Mouse (Mus musculus) hindbrain, embryonic 11.5 days (tissue): ENCODE data around the gene Olfr1491. TPM values are rescaled to one million over a fixed set of nuclear protein-coding genes. Genes with fewer than 3 reads are reported as not detected.

Experiments used
- ATAC-seq: fragments of 200-750 bp; cut with Nextera tagmentation; 2 replicates; pipeline ENCODE4 v1.8.0; 2017; ENCODE audit warnings: mild to moderate bottlenecking, moderate TSS enrichment, moderate library complexity; ENCODE audit not compliant: low FRiP score
- DNase-seq: peaks from one replicate; pipeline ENCODE4 v3.0.0-alpha.2; 2015; ENCODE audit warnings: low spot score
- H3K27ac ChIP-seq: fragments of 300-500 bp; sonication (generic); 2 replicates; pipeline ENCODE4 v1.5.1; 2014; ENCODE audit warnings: mild to moderate bottlenecking, low read depth, low read length
- H3K27me3 ChIP-seq: fragments of 300-500 bp; sonication (generic); 2 replicates; pipeline ENCODE4 v1.6.1; 2014; ENCODE audit warnings: mild to moderate bottlenecking, low read length, moderate library complexity, mixed read lengths; ENCODE audit not compliant: control insufficient read depth, insufficient read depth
- H3K36me3 ChIP-seq: fragments of 300-500 bp; sonication (generic); 2 replicates; pipeline ENCODE4 v1.6.1; 2014; ENCODE audit warnings: mild to moderate bottlenecking, low read length, moderate library complexity, mixed read lengths; ENCODE audit not compliant: control insufficient read depth, insufficient read depth
- H3K4me1 ChIP-seq: fragments of 300-500 bp; sonication (generic); replicated peaks from 2 replicates; pipeline ENCODE4 v1.6.1; 2014; ENCODE audit warnings: low read length, mixed read lengths; ENCODE audit not compliant: control insufficient read depth, insufficient read depth
- H3K4me2 ChIP-seq: fragments of 300-500 bp; sonication (generic); replicated peaks from 2 replicates; pipeline ENCODE4 v1.6.1; 2014; ENCODE audit warnings: mild to moderate bottlenecking, low read depth, low read length
- H3K4me3 ChIP-seq: fragments of 300-500 bp; sonication (generic); 2 replicates; pipeline ENCODE4 v1.5.1; 2014; ENCODE audit warnings: low read depth, low read length
- H3K9ac ChIP-seq: fragments of 300-500 bp; sonication (generic); 2 replicates; pipeline ENCODE4 v1.6.1; 2014; ENCODE audit warnings: low read depth, low read length
- H3K9me3 ChIP-seq: fragments of 300-500 bp; sonication (generic); 2 replicates; pipeline ENCODE4 v1.6.1; 2016; ENCODE audit warnings: low read length; ENCODE audit not compliant: control insufficient read depth
- WGBS: fragments of 180-500 bp; shearing (Covaris S2); extraction: QIAGEN DNeasy Blood & Tissue Kit; methylation state at CpG from one replicate; pipeline ENCODE4 v1.1.7; 2014; 5-methylcytosine and 5-hydroxymethylcytosine counted together
- polyA plus RNA-seq: library from polyadenylated mRNA; unstranded; fragments of >200 nt; fragmentation: Nextera tagmentation; extraction: Ambion mirVana; gene quantifications from 2 replicates; pipeline ENCODE4 v1.2.1, GENCODE M21; 2014

The Olfr1491 gene
- not detected in 2 replicates for polyA plus RNA-seq

DNA sequence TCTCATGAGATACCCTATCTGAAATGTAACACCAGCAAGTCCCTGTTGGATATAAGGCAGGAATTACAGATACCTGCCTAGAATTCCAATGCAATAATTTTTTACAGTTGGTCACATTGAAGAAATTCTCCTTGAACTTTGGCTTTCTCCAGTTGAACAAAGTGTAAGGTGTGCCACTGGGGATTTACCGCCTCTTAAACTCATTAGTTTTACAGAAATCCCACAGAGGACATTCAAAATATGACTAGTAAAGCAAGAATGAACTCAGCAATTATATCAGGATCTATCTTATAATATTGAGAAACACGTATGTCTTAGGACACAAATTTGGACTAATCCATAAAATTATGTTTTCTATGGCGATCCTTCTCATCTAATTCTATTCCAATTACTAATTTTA is at the start of gene Olfr1491:
Olfr1491 (plus strand) TSS at position 301 of the 400 bp plus-strand sequence.
- Histone ChIP-seq H3K4me2 (no peak within 1 kb of the TSS), H3K27me3 (no peaks in the 10 kb centered on the region), H3K4me3 (no peak within 1 kb of the TSS), H3K27ac (no peak within 1 kb of the TSS), H3K9ac (no peak within 1 kb of the TSS), H3K4me1 (no peaks in the 10 kb centered on the region), H3K9me3 (no peaks in the 10 kb centered on the region), H3K36me3 (no peaks in the 10 kb centered on the region)
- ATAC-seq, result no peak
- 77% methylated on average over 3 of the region's 3 CpGs for WGBS
- no peak for DNase-seq

DNA sequence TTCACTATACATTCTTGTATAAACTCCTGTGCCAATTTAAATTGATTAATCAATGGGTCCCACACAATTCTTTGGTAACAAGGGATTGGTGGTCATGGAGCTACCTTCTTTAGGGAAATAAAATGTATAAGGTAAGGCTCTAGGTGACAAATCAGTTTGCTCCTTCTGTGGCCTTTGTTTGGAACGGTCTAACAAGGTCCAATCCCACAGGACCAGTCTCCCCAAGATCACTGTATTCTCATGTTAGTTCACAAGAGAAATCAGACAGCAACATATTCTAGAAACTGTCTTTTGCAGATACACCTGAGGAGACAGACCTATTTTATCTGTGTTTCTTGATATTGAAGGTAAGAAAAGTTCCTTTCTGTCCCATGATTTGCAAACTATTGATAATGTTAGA is 46.3 kb upstream of the Olfr1491 start, which contains the start of gene Olfr1490:
Olfr1490 (plus strand) TSS at position 301 of the 400 bp plus-strand sequence.
- Histone ChIP-seq H3K27ac (no peak within 1 kb of the TSS), H3K36me3 (no peaks in the 10 kb centered on the region), H3K9ac (no peak within 1 kb of the TSS), H3K4me1 (no peaks in the 10 kb centered on the region), H3K4me3 (no peak within 1 kb of the TSS), H3K9me3 (no peaks in the 10 kb centered on the region), H3K4me2 (no peak within 1 kb of the TSS), H3K27me3 (no peaks in the 10 kb centered on the region)
- DNase-seq (no peak), ATAC-seq (no peak)
- WGBS, result 85% methylated on average over 1 of the region's 1 CpGs

DNA sequence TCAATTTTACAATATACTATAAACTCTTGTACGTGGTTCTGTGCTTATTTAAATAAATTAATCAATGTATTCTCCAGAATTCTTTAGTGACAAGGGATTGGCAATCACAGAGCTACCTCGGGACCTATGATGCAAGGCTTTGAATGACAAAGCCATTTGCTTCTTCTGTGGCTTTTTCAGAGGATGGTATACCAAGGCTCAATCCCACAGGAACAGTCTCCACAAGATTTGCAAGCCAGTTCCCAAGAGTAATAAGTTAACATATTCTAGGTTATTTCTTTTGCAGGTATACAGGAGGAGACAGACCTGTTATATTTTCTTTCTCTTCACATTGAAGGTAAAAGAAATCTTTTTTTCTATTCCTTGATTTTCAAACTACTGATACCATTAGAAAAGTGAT is 25.9 kb downstream of the Olfr1491 start, which contains the start of gene Olfr1493-ps1:
Olfr1493-ps1 (plus strand) TSS at position 301 of the 400 bp plus-strand sequence.
- DNase-seq, result no peak
- no peak for ATAC-seq
- H3K9me3 ChIP-seq, result peaks cover 2% of the 10 kb centered on the region; the same call in 1 of the 2 replicates
- no peak within 1 kb of the TSS for H3K4me3 ChIP-seq
- H3K36me3 ChIP-seq, result no peaks in the 10 kb centered on the region
- H3K4me2 ChIP-seq, result no peak within 1 kb of the TSS
- WGBS, result 63% methylated on average over 2 of the region's 2 CpGs
- H3K4me1 ChIP-seq, result no peaks in the 10 kb centered on the region
- H3K27ac ChIP-seq, result no peak within 1 kb of the TSS
- H3K27me3 ChIP-seq, result no peaks in the 10 kb centered on the region
- H3K9ac ChIP-seq, result no peak within 1 kb of the TSS

DNA sequence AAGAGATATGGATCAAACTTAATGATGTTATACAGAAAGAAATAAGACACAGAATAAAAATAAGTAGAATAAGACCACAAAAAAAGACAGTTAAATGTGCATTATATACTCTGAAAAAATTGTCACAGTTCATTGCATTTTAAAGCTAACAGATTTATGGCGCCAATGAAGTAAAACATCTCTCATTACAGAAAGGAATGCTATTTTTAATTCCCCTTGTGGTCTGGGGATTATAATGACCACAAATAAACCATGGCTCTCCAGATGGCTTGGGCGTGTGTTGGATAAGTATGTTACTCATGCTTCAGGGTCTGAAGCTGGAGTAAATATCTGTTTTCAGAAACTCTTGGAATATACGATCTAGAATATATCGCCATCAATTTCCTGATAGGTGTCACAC is 42.4 kb downstream of the Olfr1491 start, which contains the start of gene Olfr1494:
Olfr1494 (plus strand) TSS at position 301 of the 400 bp plus-strand sequence.
- no peaks in the 10 kb centered on the region for H3K9me3 ChIP-seq
- no peaks in the 10 kb centered on the region for H3K27me3 ChIP-seq
- no peak within 1 kb of the TSS for H3K27ac ChIP-seq
- H3K9ac ChIP-seq, result no peak within 1 kb of the TSS
- no peaks in the 10 kb centered on the region for H3K4me1 ChIP-seq
- DNase-seq (no peak), ATAC-seq (no peak)
- H3K36me3 ChIP-seq, result no peaks in the 10 kb centered on the region
- no peak within 1 kb of the TSS for H3K4me3 ChIP-seq
- H3K4me2 ChIP-seq, result no peak within 1 kb of the TSS
- WGBS, result 93% methylated on average over 4 of the region's 4 CpGs

GRCm38 (mm10) chr19:13749366-13749765 is 52.3 kb downstream of the Olfr1491 start:
- 100% methylated on average over 1 of the region's 1 CpGs for WGBS
- H3K9ac ChIP-seq, result no peak overlapping the region
- no peaks in the 10 kb centered on the region for H3K9me3 ChIP-seq
- H3K27me3 ChIP-seq, result no peaks in the 10 kb centered on the region
- ATAC-seq, result no peak
- no peak overlapping the region for H3K4me2 ChIP-seq
- no peaks in the 10 kb centered on the region for H3K4me1 ChIP-seq
- no peak overlapping the region for H3K4me3 ChIP-seq
- H3K27ac ChIP-seq, result no peak overlapping the region
- H3K36me3 ChIP-seq, result no peaks in the 10 kb centered on the region
- DNase-seq, result no peak

Other genes with a start within 250 kb of the Olfr1491 start
- gene Olfr1472, start 241.2 kb upstream of the Olfr1491 start, polyA plus RNA-seq, result not detected in 2 replicates
- gene Olfr1474, start 227.7 kb upstream of the Olfr1491 start, polyA plus RNA-seq, result not detected in 2 replicates
- gene Olfr1475, start 217.1 kb upstream of the Olfr1491 start, polyA plus RNA-seq, result not detected in 2 replicates
- not detected in 2 replicates for gene Olfr1477, start 196.7 kb upstream of the Olfr1491 start, polyA plus RNA-seq
- gene Olfr1480, start 169.4 kb upstream of the Olfr1491 start, polyA plus RNA-seq, result not detected in 2 replicates
- gene Olfr1484, start 113.8 kb upstream of the Olfr1491 start, polyA plus RNA-seq, result not detected in 2 replicates
- not detected in 2 replicates for gene Olfr1487, start 79.9 kb upstream of the Olfr1491 start, polyA plus RNA-seq
- not detected in 2 replicates for gene Olfr1489, start 65.6 kb upstream of the Olfr1491 start, polyA plus RNA-seq
- not detected in 2 replicates for gene Olfr1490, start 46.2 kb upstream of the Olfr1491 start, polyA plus RNA-seq
- gene Olfr1493-ps1, start 26.0 kb downstream of the Olfr1491 start, polyA plus RNA-seq, result not detected in 2 replicates
- gene Olfr1494, start 42.5 kb downstream of the Olfr1491 start, polyA plus RNA-seq, result not detected in 2 replicates
- not detected in 2 replicates for gene Olfr1495, start 67.3 kb downstream of the Olfr1491 start, polyA plus RNA-seq
- gene Olfr1496, start 80.6 kb downstream of the Olfr1491 start, polyA plus RNA-seq, result not detected in 2 replicates
- gene Olfr1497, start 100.9 kb downstream of the Olfr1491 start, polyA plus RNA-seq, result not detected in 2 replicates
- not detected in 2 replicates for gene Olfr1499, start 122.2 kb downstream of the Olfr1491 start, polyA plus RNA-seq
- not detected in 2 replicates for gene Olfr1500, start 133.2 kb downstream of the Olfr1491 start, polyA plus RNA-seq
- not detected in 2 replicates for gene Olfr1501, start 153.4 kb downstream of the Olfr1491 start, polyA plus RNA-seq
- gene Olfr1502, start 164.5 kb downstream of the Olfr1491 start, polyA plus RNA-seq, result not detected in 2 replicates
- gene Olfr1504, start 200.7 kb downstream of the Olfr1491 start, polyA plus RNA-seq, result not detected in 2 replicates
- gene Olfr1505, start 216.3 kb downstream of the Olfr1491 start, polyA plus RNA-seq, result not detected in 2 replicates